Mouse (Mus musculus): ENCODE results near the gene Skil. TPM values are rescaled to one million over a fixed set of nuclear protein-coding genes. Genes with fewer than 3 reads are reported as not detected.
"Not testable (repeated sequence)": the region's sequence is repeated elsewhere in the genome, so short reads cannot be mapped to it uniquely, and the experiment has no call there.

Gene Skil
- polyA plus RNA-seq, 1 experiment from 2014 or later = 60.1 TPM

DNA sequence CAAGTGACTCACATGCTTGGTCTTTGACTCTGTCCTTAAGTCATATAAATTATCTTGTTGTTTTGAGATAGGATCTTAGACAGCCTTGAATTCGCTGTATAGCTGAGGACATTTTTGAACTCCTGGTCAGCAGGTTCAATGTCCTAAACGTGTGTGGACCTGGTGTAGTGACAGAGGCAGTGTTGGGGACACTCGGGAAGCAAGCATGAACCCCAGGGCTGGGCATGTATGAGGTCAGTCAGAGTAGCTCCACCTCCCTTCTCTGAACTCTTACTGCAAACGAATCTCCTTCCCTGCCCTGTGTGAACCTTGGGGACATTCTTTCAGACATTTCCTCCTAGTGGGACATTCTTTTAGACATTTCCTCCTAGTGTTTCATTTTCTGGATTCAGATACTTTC lies 34.9 kb downstream of the Skil start:
- 68% methylated on average over 4 of the region's 4 CpGs for WGBS

DNA sequence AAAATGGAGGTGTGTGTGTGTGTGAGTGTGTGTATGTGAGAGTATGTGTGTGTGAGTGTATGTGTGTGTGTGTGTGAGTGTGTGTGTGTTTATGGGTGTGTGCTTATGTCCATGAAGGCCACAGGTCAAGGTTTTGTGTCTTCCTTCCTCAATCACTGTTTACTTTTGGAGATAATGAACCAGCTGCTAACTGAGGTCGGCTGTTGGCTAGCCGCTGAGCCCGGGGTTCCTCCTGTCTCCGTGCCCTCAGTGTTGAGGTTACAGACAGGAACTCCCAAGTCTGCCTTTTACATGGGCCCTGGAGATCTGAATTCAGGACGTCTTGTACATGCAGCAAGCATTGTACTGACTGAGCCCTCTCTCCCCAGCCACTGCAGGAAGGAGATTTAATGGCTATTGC lies 38.8 kb downstream of the Skil start:
- whole genome bisulfite sequencing = 53% methylated on average over 5 of the region's 5 CpGs
- Histone ChIP-seq H3K4me3 (ENCODE audit: low read depth, low read length) (no peak overlapping the region), H3K4me2 (ENCODE audit: low read depth) (no peak overlapping the region), H3K27ac (ENCODE audit: low read depth, low read length) (no peak overlapping the region), H3K4me1 (ENCODE audit: control insufficient read depth, insufficient read depth, low read length) (no peaks in the 10 kb centered on the region), H3K27me3 (ENCODE audit: control insufficient read depth, insufficient read depth, low read length) (no peaks in the 10 kb centered on the region), H3K9ac (ENCODE audit: low read length) (no peak overlapping the region), H3K9me3 (ENCODE audit: control insufficient read depth, low read length) (no peaks in the 10 kb centered on the region), H3K36me3 (ENCODE audit: control insufficient read depth, insufficient read depth, low read length) (no peaks in the 10 kb centered on the region)
- DNase-seq (ENCODE audit: low spot score) (no peak), ATAC-seq (ENCODE audit: insufficient read depth, low FRiP score, low TSS enrichment) (no peak)

More for the DNA sequence above, 34.9 kb downstream of the Skil start:
- no peak overlapping the region for H3K27ac ChIP-seq (ENCODE audit: low read depth, low read length)
- H3K4me3 ChIP-seq (ENCODE audit: low read depth, low read length) = no peak overlapping the region
- H3K4me2 ChIP-seq (ENCODE audit: low read depth) = no peak overlapping the region
- DNase-seq (ENCODE audit: low spot score) = no peak
- H3K9me3 ChIP-seq (ENCODE audit: control insufficient read depth, low read length) = no peaks in the 10 kb centered on the region
- H3K27me3 ChIP-seq (ENCODE audit: control insufficient read depth, insufficient read depth, low read length) = no peaks in the 10 kb centered on the region
- H3K36me3 ChIP-seq (ENCODE audit: control insufficient read depth, insufficient read depth, low read length) = no peaks in the 10 kb centered on the region
- ATAC-seq (ENCODE audit: insufficient read depth, low FRiP score, low TSS enrichment) = no peak
- H3K9ac ChIP-seq (ENCODE audit: low read length) = no peak overlapping the region
- H3K4me1 ChIP-seq (ENCODE audit: control insufficient read depth, insufficient read depth, low read length) = no peaks in the 10 kb centered on the region

DNA sequence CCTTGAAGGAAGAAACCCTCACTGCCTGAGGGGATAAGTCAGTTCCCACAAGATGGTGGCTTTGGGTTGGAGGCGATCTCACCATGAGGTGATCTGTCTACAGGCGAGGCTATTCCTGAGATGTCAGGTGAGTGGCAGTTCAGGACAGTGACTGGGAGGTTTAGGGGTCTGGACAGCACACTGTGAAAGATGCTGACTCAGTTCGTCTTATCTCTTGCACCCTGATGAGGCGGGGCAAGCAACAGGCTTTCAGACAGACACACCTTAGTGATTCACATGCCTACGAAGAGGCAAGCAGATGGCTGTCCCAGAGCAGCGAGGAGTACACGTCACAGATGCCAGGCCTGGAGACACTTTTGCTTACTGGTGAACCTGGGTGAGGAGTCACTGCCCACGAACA lies 39.4 kb downstream of the Skil start:
- no peak overlapping the region for H3K4me3 ChIP-seq (ENCODE audit: low read depth, low read length)
- H3K27me3 ChIP-seq (ENCODE audit: control insufficient read depth, insufficient read depth, low read length) = no peaks in the 10 kb centered on the region
- ATAC-seq (ENCODE audit: insufficient read depth, low FRiP score, low TSS enrichment) (no peak), DNase-seq (ENCODE audit: low spot score) (no peak)
- H3K4me2 ChIP-seq (ENCODE audit: low read depth) = no peak overlapping the region
- H3K27ac ChIP-seq (ENCODE audit: low read depth, low read length) = no peak overlapping the region
- no peaks in the 10 kb centered on the region for H3K36me3 ChIP-seq (ENCODE audit: control insufficient read depth, insufficient read depth, low read length)
- WGBS = 66% methylated on average over 8 of the region's 8 CpGs
- no peak overlapping the region for H3K9ac ChIP-seq (ENCODE audit: low read length)
- no peaks in the 10 kb centered on the region for H3K9me3 ChIP-seq (ENCODE audit: control insufficient read depth, low read length)
- no peaks in the 10 kb centered on the region for H3K4me1 ChIP-seq (ENCODE audit: control insufficient read depth, insufficient read depth, low read length)

DNA sequence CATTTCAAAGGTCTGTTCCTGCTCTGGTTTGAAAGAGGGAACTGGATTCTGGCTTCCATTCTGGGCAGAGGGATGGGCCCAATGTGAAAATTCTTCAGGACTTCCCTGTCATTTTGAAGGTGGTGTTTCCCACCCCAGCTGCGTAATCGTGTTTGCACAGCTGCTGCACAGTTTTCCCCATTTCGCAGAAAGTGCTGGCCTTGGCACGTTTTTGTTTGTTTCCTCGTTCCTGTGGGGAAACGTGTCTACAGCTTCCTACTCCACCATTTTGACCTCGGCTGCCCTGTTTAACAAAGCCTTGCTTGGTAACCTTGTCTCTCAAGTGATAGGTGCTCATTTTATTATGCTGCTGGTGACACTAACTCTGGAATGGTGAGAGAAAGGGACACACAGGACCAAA lies 39.8 kb downstream of the Skil start:
- Histone ChIP-seq H3K4me2 (ENCODE audit: low read depth) (no peak overlapping the region), H3K36me3 (ENCODE audit: control insufficient read depth, insufficient read depth, low read length) (no peaks in the 10 kb centered on the region), H3K4me1 (ENCODE audit: control insufficient read depth, insufficient read depth, low read length) (no peaks in the 10 kb centered on the region), H3K4me3 (ENCODE audit: low read depth, low read length) (no peak overlapping the region), H3K27ac (ENCODE audit: low read depth, low read length) (no peak overlapping the region), H3K9ac (ENCODE audit: low read length) (no peak overlapping the region), H3K9me3 (ENCODE audit: control insufficient read depth, low read length) (no peaks in the 10 kb centered on the region), H3K27me3 (ENCODE audit: control insufficient read depth, insufficient read depth, low read length) (no peaks in the 10 kb centered on the region)
- DNase-seq (ENCODE audit: low spot score) (no peak), ATAC-seq (ENCODE audit: insufficient read depth, low FRiP score, low TSS enrichment) (no peak)
- 58% methylated on average over 7 of the region's 7 CpGs for WGBS

DNA sequence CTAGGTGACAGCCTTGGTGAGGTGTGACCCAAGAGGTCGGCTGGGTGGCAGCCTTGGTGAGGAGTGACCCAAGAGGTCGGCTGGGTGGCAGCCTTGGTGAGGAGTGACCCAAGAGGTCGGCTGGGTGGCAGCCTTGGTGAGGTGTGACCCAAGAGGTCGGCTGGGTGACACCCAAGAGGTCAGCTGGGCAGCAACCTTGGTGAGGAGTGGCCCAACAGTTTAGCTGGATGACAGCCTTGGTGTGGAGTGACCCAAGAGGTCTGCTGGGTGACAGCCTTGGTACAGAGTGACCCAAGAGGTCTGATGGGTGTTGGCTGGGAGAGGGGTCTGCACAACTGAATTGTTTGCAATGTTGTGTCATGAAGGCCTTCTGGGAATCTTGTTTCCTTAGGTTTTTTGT lies 41.7 kb downstream of the Skil start:
- H3K36me3 ChIP-seq (ENCODE audit: control insufficient read depth, insufficient read depth, low read length); H3K27me3 ChIP-seq (ENCODE audit: control insufficient read depth, insufficient read depth, low read length); H3K9ac ChIP-seq (ENCODE audit: low read length); DNase-seq (ENCODE audit: low spot score); H3K4me1 ChIP-seq (ENCODE audit: control insufficient read depth, insufficient read depth, low read length); H3K4me2 ChIP-seq (ENCODE audit: low read depth); ATAC-seq (ENCODE audit: insufficient read depth, low FRiP score, low TSS enrichment); H3K4me3 ChIP-seq (ENCODE audit: low read depth, low read length); H3K27ac ChIP-seq (ENCODE audit: low read depth, low read length); H3K9me3 ChIP-seq (ENCODE audit: control insufficient read depth, low read length): not testable (repeated sequence)
- 74% methylated on average over 4 of the region's 4 CpGs for WGBS

DNA sequence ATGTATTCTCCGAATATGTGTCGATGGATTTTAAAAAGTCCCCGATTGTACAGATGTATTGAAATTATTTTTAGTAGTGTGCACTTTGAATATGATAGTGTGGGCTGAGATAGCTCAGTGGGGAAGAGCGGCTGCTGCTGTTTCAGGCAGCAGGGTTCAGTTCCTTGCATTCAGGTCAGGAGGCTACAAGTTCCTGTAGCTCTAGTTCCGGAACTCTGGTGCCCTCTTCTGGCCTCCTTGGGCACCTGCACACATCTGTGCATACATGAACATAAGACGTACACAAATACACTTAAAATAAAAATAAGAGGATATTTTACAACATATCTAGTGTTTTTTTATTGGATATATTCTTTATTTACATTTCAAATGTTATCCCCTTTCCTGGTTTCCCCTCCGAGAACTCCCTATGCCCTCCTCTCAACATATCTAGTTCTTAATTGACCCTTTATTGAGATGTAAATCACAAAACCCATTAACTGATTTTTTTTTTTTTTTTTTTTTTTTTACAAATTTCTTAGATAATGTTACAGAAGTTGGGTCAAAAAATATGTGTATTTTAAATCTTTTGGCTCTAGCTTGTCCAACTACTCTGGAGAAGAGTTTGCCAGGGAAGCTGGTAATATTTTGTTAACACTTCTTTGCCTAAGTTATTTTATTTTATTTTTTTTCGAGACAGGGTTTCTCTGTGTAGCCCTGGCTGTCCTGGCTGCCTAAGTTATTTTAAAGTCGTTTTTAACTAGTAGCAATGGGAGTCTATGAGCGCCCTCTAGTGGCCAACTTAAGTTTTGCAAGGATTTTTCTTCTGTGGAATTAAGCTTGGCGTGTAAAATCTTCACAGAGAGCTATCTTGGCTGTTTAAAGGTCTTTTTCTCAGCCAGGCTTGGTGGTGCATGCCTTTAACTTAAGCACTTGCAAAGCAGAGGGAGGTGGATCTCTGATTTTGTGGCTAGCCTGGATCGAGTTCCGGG lies 43.9 kb downstream of the Skil start:
- ATAC-seq (ENCODE audit: insufficient read depth, low FRiP score, low TSS enrichment) (no peak; the same call in 1 of the 2 replicates), DNase-seq (ENCODE audit: low spot score) (peak; percentile 65)
- H3K4me2 ChIP-seq (ENCODE audit: low read depth) = no peak overlapping the region
- H3K9ac ChIP-seq (ENCODE audit: low read length) = no peak overlapping the region
- no peaks in the 10 kb centered on the region for H3K27me3 ChIP-seq (ENCODE audit: control insufficient read depth, insufficient read depth, low read length)
- no peaks in the 10 kb centered on the region for H3K9me3 ChIP-seq (ENCODE audit: control insufficient read depth, low read length)
- no peaks in the 10 kb centered on the region for H3K4me1 ChIP-seq (ENCODE audit: control insufficient read depth, insufficient read depth, low read length)
- WGBS = 57% methylated on average over 13 of the region's 13 CpGs
- H3K36me3 ChIP-seq (ENCODE audit: control insufficient read depth, insufficient read depth, low read length) = no peaks in the 10 kb centered on the region
- no peak overlapping the region for H3K27ac ChIP-seq (ENCODE audit: low read depth, low read length)
- H3K4me3 ChIP-seq (ENCODE audit: low read depth, low read length) = no peak overlapping the region

DNA sequence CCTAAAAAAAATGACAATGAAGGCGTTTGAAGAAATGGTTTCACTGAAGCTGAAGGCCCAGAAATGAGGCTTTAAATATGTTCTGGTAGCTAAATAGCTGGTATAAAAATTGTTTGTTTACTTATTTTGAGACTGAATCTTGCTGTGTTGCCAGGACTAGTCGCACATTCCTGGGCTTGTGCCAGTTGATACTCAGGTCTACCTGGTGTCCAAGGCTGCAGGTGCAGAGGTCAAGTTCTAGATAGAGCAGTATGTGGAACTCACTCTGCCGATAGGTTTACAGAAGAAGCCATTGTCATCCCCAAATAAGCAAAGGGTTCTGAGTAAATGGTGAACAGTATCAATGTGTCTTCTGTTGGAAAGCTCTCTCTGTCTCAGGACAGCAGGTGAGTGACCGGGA lies 46.8 kb downstream of the Skil start:
- Histone ChIP-seq H3K27ac (ENCODE audit: low read depth, low read length) (no peak overlapping the region), H3K36me3 (ENCODE audit: control insufficient read depth, insufficient read depth, low read length) (no peaks in the 10 kb centered on the region), H3K4me1 (ENCODE audit: control insufficient read depth, insufficient read depth, low read length) (no peaks in the 10 kb centered on the region), H3K4me2 (ENCODE audit: low read depth) (no peak overlapping the region), H3K9me3 (ENCODE audit: control insufficient read depth, low read length) (no peaks in the 10 kb centered on the region), H3K27me3 (ENCODE audit: control insufficient read depth, insufficient read depth, low read length) (no peaks in the 10 kb centered on the region), H3K4me3 (ENCODE audit: low read depth, low read length) (no peak overlapping the region), H3K9ac (ENCODE audit: low read length) (no peak overlapping the region)
- no peak for DNase-seq (ENCODE audit: low spot score)
- no peak for ATAC-seq (ENCODE audit: insufficient read depth, low FRiP score, low TSS enrichment)
- WGBS = 91% methylated on average over 4 of the region's 4 CpGs

DNA sequence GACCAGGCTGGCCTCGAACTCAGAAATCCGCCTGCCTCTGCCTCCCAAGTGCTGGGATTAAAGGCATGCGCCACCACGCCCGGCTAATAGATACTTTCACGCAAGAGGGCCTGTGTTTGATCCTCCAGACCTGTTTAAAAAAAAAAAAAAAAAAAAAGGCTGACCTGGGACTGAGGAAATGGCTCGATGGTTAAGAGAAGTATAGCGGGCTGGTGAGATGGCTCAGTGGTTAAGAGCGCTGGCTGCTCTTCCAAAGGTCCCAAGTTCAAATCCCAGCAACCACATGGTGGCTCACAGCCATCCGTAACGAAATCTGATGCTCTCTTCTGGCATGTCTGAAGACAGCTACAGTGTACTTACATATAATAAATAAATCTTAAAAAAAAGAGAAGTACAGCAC lies 50.4 kb downstream of the Skil start:
- WGBS = 85% methylated on average over 11 of the region's 11 CpGs
- not testable (repeated sequence) for H3K27ac ChIP-seq (ENCODE audit: low read depth, low read length)

More for the DNA sequence above, 50.4 kb downstream of the Skil start:
- not testable (repeated sequence) for ATAC-seq (ENCODE audit: insufficient read depth, low FRiP score, low TSS enrichment); H3K36me3 ChIP-seq (ENCODE audit: control insufficient read depth, insufficient read depth, low read length); H3K4me1 ChIP-seq (ENCODE audit: control insufficient read depth, insufficient read depth, low read length); DNase-seq (ENCODE audit: low spot score); H3K9ac ChIP-seq (ENCODE audit: low read length); H3K9me3 ChIP-seq (ENCODE audit: control insufficient read depth, low read length); H3K27me3 ChIP-seq (ENCODE audit: control insufficient read depth, insufficient read depth, low read length); H3K4me2 ChIP-seq (ENCODE audit: low read depth); H3K4me3 ChIP-seq (ENCODE audit: low read depth, low read length)
